Mouse (Mus musculus) heart, adult 2 months (tissue): ENCODE results near the gene Ect2l. TPM values are rescaled to one million over a fixed set of nuclear protein-coding genes. Genes with fewer than 3 reads are reported as not detected.
A peak's percentile ranks its signal among the peaks of the same experiment; 100 is the strongest.

Experiments
- DNase-seq, 2 experiments: peaks; one replicate each; pipeline ENCODE4 v3.0.0; 2021
- H3K27ac ChIP-seq: fragments of 200-600 bp; 2 replicates; pipeline ENCODE4 v1.8.1; 2022
- H3K27me3 ChIP-seq: fragments of 200-500 bp; 2 replicates; pipeline ENCODE4 v1.6.1; 2012; ENCODE audit warnings: mild to moderate bottlenecking, low read length, inconsistent platforms, mixed read lengths; ENCODE audit not compliant: control insufficient read depth, insufficient read depth
- H3K36me3 ChIP-seq: fragments of 200-500 bp; 2 replicates; pipeline ENCODE4 v1.6.1; 2012; ENCODE audit warnings: low read length, inconsistent platforms; ENCODE audit not compliant: control insufficient read depth, insufficient read depth
- H3K4me1 ChIP-seq: fragments of 200-500 bp; 2 replicates; pipeline ENCODE4 v1.6.1; 2011; ENCODE audit warnings: low read length; ENCODE audit not compliant: control insufficient read depth, insufficient read depth
- H3K4me3 ChIP-seq: fragments of 200-600 bp; 2 replicates; pipeline ENCODE4 v1.8.1; 2022
- H3K79me2 ChIP-seq: fragments of 200-500 bp; replicated peaks from 2 replicates; pipeline ENCODE4 v1.6.1; 2012; ENCODE audit warnings: mild to moderate bottlenecking, inconsistent platforms, low read length, moderate library complexity, mixed read lengths; ENCODE audit not compliant: control insufficient read depth, insufficient read depth
- H3K9ac ChIP-seq: fragments of 200-500 bp; 2 replicates; pipeline ENCODE4 v1.6.1; 2012; ENCODE audit warnings: low read depth, mild to moderate bottlenecking, control low read depth, inconsistent platforms, low read length, mixed read lengths
- CTCF ChIP-seq: fragments of 200-600 bp; IDR thresholded peaks from 2 replicates; pipeline ENCODE4 v1.8.1; 2022; ENCODE audit warnings: antibody characterized with exemption, mild to moderate bottlenecking, moderate library complexity
- EP300 ChIP-seq: fragments of 200-500 bp; IDR thresholded peaks from 2 replicates; pipeline ENCODE4 v1.6.1; 2011; ENCODE audit warnings: low read depth, low read length, control low read depth; ENCODE audit not compliant: insufficient read depth
- POLR2A ChIP-seq: fragments of 200-500 bp; IDR thresholded peaks from 2 replicates; pipeline ENCODE4 v1.6.1; 2011; ENCODE audit warnings: mild to moderate bottlenecking, low read depth, low read length, control low read depth; ENCODE audit not compliant: insufficient read depth
- WGBS: fragments of 180-500 bp; shearing (Covaris S2); methylation state at CpG from one replicate; pipeline ENCODE4 v1.1.7; 2018; 5-methylcytosine and 5-hydroxymethylcytosine counted together
- intact Hi-C: fragments of 180-260 bp; cut with DNase I; formaldehyde crosslinking; loops from one replicate; pipeline ENCODE4 v1.15.1; 2025
- polyA plus RNA-seq: library from polyadenylated mRNA; depleted of rRNA; stranded (reverse); fragments of >200 nt; gene quantifications from 2 replicates; pipeline ENCODE4 v1.2.3, GENCODE M21; 2012
- total RNA-seq, 2 experiments: library from RNA; stranded (reverse); gene quantifications; 2 replicates each; pipeline ENCODE4 v1.2.3; 2021

Ect2l gene
- total and polyA plus RNA-seq, 3 experiments = 0.29 TPM; not detected in 2

DNA sequence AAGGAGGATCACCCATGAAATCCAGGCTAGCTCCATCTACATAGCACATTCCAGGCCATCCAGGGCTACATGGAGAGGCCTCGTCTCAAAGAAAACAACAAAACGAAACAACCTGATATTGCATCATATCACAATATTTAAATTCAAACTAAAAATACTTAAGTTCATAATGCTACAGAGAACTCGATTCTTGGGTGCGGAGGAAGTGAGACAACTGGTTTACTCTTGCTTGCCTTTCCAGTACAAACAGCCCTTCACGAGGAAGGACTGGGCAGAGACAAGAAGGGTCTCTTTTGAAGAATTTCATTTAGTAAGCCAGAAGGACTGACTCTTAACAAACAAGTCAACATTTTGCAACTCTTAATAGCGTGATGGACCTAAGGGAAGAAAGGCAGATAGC, 22.1 kb downstream of the Ect2l start:
- Histone ChIP-seq H3K9ac (no peak overlapping the region), H3K4me3 (no peak overlapping the region), H3K4me1 (peaks cover 2% of the 10 kb centered on the region; the same call in 1 of the 2 replicates), H3K27ac (no peak overlapping the region), H3K79me2 (no peaks in the 10 kb centered on the region), H3K36me3 (no peaks in the 10 kb centered on the region), H3K27me3 (no peaks in the 10 kb centered on the region)
- intact Hi-C loops = no loop called here
- TF ChIP-seq EP300 (no peak), POLR2A (no peak), CTCF (no peak)
- WGBS = 74% methylated on average over 6 of the region's 6 CpGs
- DNase-seq = no peak

DNA sequence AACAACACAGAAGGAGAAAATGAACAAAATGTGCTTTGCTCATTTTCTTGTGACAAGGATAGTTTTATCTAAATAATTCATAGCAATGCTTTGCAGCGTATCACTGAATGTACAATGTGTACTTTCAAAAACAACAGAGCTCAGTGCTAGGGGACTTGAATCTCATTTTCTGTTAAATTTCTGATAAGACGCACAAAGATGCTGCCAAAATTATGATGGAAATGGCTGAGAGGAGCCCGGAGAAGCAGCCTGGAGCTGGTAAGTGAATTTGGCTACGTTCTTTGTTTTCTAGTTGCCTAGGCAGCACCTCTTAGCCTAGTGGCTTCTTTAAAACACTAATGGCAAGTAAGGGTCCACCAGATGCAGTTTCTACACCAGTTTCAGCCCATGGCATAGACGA, 28.4 kb downstream of the Ect2l start:
- DNase-seq = peak in 1 of 2 experiments; percentile 3
- no peak overlapping the region for H3K9ac ChIP-seq

DNA sequence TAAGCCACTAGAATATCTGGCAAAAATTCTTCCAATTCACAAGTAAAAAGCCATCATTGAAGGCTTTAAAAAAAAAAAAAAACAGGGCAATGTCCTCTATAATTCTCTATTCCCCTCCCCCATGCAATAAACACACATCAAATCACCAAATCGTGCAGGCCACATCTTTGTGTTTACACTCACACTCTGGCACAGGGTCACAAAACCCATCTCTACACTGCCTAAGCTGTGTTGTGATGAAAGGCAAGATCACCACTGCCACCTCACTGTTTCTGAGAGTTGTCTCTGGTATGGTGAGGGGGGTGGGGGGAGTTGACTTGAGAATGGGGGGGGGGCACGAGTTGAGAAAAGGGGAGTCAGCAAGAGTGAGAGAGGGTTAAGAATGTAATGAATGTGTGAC, 33.4 kb downstream of the Ect2l start:
- Histone ChIP-seq H3K9ac (no peak overlapping the region), H3K4me3 (no peak overlapping the region), H3K27me3 (no peaks in the 10 kb centered on the region), H3K4me1 (no peaks in the 10 kb centered on the region), H3K79me2 (no peaks in the 10 kb centered on the region), H3K36me3 (no peaks in the 10 kb centered on the region), H3K27ac (no peak overlapping the region)
- no peak for TF ChIP-seq EP300
- TF ChIP-seq POLR2A = no peak
- TF ChIP-seq CTCF = no peak
- WGBS = 59% methylated on average over 2 of the region's 2 CpGs
- intact Hi-C loops = no loop called here
- DNase-seq = no peak

More for the DNA sequence above, 28.4 kb downstream of the Ect2l start:
- 73% methylated on average over 5 of the region's 5 CpGs for WGBS
- Histone ChIP-seq H3K4me3 (no peak overlapping the region), H3K27me3 (no peaks in the 10 kb centered on the region), H3K27ac (no peak overlapping the region), H3K79me2 (no peaks in the 10 kb centered on the region), H3K36me3 (no peaks in the 10 kb centered on the region), H3K4me1 (no peaks in the 10 kb centered on the region)
- TF ChIP-seq POLR2A (no peak), EP300 (no peak), CTCF (no peak)
- intact Hi-C loops = no loop called here

DNA sequence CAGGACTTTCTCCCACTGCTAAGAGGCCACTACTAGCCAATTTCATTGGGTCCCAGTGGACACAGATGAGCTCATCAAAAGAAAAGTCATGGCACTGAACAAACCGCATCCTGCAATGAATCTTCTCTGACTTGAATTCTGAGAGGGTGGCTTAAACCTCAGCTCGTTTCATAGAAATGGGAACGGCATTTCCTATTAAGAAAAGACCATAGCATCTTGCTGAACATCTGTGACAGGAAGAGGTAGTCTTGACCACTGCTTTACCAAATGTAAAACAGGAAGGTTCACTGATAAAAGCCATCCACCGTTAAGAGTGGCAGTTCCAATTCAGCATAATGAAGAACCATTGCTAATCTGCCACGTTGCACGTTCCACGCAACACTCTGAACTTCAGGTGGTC, 34.0 kb downstream of the Ect2l start:
- TF ChIP-seq POLR2A = no peak
- TF ChIP-seq CTCF = no peak
- TF ChIP-seq EP300 = no peak
- WGBS = 73% methylated on average over 7 of the region's 7 CpGs
- no peak overlapping the region for H3K27ac ChIP-seq
- H3K4me1 ChIP-seq = no peaks in the 10 kb centered on the region
- H3K27me3 ChIP-seq = no peaks in the 10 kb centered on the region
- H3K9ac ChIP-seq = no peak overlapping the region
- H3K79me2 ChIP-seq = no peaks in the 10 kb centered on the region
- H3K36me3 ChIP-seq = no peaks in the 10 kb centered on the region
- intact Hi-C loops = no loop called here
- no peak for DNase-seq
- no peak overlapping the region for H3K4me3 ChIP-seq

DNA sequence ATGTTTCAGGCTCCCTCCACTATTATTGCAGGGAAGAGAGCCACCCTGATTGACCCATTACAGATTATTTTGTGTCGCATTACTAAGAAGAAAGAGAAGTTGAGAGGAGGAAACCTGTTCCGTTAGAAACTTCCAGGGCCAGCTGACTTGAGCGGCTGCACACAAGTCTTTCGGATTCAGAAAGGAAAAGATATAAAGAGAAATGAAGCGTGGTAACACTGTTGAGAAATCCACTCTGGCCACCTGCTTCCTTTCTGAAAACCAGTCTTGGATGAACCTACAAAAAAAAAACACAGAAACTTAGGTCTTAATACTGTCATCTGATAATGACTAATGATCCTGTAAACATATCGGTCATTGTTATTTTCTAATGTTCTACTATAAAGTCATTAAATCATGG, 35.6 kb downstream of the Ect2l start:
- Histone ChIP-seq H3K27ac (no peak overlapping the region), H3K79me2 (no peaks in the 10 kb centered on the region), H3K9ac (no peak overlapping the region), H3K27me3 (no peaks in the 10 kb centered on the region), H3K4me1 (no peaks in the 10 kb centered on the region), H3K4me3 (no peak overlapping the region), H3K36me3 (no peaks in the 10 kb centered on the region)
- DNase-seq = no peak
- no peak for TF ChIP-seq CTCF
- TF ChIP-seq EP300 = no peak
- TF ChIP-seq POLR2A = no peak
- intact Hi-C loops = no loop called here
- 83% methylated on average over 6 of the region's 6 CpGs for WGBS

DNA sequence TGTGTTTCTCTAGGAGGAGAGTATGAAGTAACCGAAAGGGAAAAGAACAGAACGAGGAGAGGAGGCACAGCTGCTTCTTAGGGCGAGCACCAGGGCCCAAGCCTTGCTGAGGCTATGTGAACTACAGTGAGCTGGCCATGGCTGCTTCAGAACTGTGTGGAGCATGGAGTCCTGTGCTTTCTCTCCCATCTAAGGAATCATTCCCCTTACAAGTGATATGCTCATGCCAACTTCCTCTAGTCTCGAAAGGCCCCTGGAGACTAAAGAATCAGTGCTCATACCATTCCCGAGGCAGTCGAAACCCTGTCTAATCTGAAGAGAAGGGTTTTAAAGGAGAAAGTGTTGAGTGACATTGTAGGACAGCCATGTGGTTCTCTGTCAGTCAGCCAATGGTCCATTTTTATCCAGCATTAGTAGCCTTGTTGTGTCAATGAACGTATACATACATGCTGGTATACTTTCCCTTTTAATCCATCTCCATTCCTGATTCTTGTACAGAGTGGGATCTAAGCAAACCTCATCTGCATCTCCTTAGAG, 48.2 kb downstream of the Ect2l start:
- Histone ChIP-seq H3K4me1 (peaks cover 2% of the 10 kb centered on the region), H3K27me3 (no peaks in the 10 kb centered on the region), H3K9ac (no peak overlapping the region), H3K36me3 (no peaks in the 10 kb centered on the region), H3K4me3 (no peak overlapping the region), H3K27ac (no peak overlapping the region), H3K79me2 (no peaks in the 10 kb centered on the region)
- intact Hi-C loops = no loop called here
- DNase-seq = no peak
- 41% methylated on average over 7 of the region's 7 CpGs for WGBS
- no peak for TF ChIP-seq CTCF
- no peak for TF ChIP-seq POLR2A
- no peak for TF ChIP-seq EP300
